Mouse (Mus musculus) G1E (cell line): ENCODE measurements at regions not wholly inside any gene's neighbourhood (a gene's known extent, or its start where the extent isn't known, plus 50 kb on each side); places are given as distances from the start of the nearest gene placed in this dataset.

Source experiments
- CTCF ChIP-seq: IDR thresholded peaks from 2 replicates; pipeline ENCODE4 v1.5.1; 2012; ENCODE audit warnings: low read depth, low read length, inconsistent platforms, mixed read lengths
- GATA1 ChIP-seq: IDR thresholded peaks from 2 replicates; pipeline ENCODE4 v1.6.1; 2012; ENCODE audit warnings: borderline replicate concordance, low read length, inconsistent platforms, mixed read lengths
- GATA2 ChIP-seq: IDR thresholded peaks from 2 replicates; pipeline ENCODE4 v1.6.1; 2012; ENCODE audit warnings: low read depth, low read length, inconsistent platforms, borderline replicate concordance
- POLR2AphosphoS5 ChIP-seq: IDR thresholded peaks from 2 replicates; pipeline ENCODE4 v1.6.1; 2012; ENCODE audit warnings: low read depth, low read length, inconsistent platforms; ENCODE audit not compliant: insufficient replicate concordance
- TAL1 ChIP-seq: conservative IDR thresholded peaks from 2 replicates; pipeline ENCODE4 v1.6.1; 2012; ENCODE audit warnings: low read depth, low read length, inconsistent platforms, mixed read lengths

- no peak for TF ChIP-seq POLR2AphosphoS5
- no peak for TF ChIP-seq CTCF
- TF ChIP-seq GATA1 = no peak
- no peak for TF ChIP-seq TAL1
- no peak for TF ChIP-seq GATA2
Measured at GRCm38 (mm10) chrX:146459891-146460290, 502.4 kb upstream of the Htr2c start.
